Mouse (Mus musculus): Measurements from ENCODE around the gene Olfr978. TPM values are rescaled to one million over a fixed set of nuclear protein-coding genes. Genes with fewer than 3 reads are reported as not detected.
"Not testable (repeated sequence)": the region's sequence is repeated elsewhere in the genome, so short reads cannot be mapped to it uniquely, and the experiment has no call there.

Olfr978 gene
- polyA plus RNA-seq (2011; ENCODE audit: insufficient read length, low read depth, missing spikeins), result not detected in 2 replicates

DNA sequence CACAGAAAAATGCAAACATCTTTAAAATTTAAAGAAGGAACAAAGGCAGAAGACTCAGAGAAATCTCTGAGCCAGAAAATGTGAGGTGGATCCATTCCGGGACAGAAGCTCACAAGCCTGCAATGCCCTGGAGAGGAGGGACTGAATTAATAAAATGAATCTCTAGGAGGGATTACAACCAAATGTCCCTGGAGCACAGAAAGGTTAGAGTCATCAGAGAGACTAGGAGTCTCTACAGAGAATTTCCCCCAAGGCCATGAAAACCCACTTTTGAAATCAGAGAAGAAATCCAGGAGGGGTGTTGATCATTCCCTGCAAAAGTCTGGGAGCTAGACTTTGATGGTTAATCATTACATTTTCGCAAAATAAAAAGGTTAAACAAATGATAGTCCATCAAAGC is at the start of gene Olfr978:
Olfr978 (plus strand) TSS at position 301 of the 400 bp plus-strand sequence.
- Histone ChIP-seq H3K27ac (ENCODE audit: insufficient read depth, low read length) (no peak within 1 kb of the TSS), H3K4me3 (ENCODE audit: insufficient read depth, low read length) (no peak within 1 kb of the TSS), H3K4me1 (ENCODE audit: control insufficient read depth, insufficient read depth, low read length) (no peaks in the 10 kb centered on the region)
- TF ChIP-seq CTCF (IDR thresholded peaks at IDR 0.05; ENCODE audit: borderline replicate concordance, insufficient read depth, low read length) (no peak), POLR2A (IDR thresholded peaks at IDR 0.05; ENCODE audit: low read depth, low read length) (no peak)

DNA sequence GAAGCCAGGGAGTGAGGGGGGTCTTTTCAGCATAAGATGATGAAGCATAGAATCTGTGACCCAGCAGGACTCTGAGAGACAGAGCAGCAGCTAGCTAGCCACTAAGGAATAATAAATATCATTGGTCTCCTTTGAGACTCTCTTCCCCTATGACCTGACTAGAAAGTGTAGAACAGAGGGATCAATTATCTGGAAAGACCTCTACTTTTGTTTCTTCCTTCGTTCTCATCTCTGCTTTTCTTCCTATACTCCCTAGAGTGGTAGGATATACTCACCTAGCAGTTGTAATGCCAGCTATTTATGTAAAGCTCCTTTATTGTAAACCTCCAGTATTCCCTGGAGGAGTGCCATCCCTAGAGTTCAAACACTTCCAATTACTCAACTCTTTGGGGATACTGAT is 40.0 kb upstream of the Olfr978 start, which contains the start of gene Olfr975:
Olfr975 (minus strand) TSS at position 101 of the 400 bp plus-strand sequence.
- no peaks in the 10 kb centered on the region for H3K4me1 ChIP-seq (ENCODE audit: control insufficient read depth, insufficient read depth, low read length)
- H3K4me3 ChIP-seq (ENCODE audit: insufficient read depth, low read length), result no peak within 1 kb of the TSS
- TF ChIP-seq CTCF (IDR thresholded peaks at IDR 0.05; ENCODE audit: borderline replicate concordance, insufficient read depth, low read length) (no peak), POLR2A (IDR thresholded peaks at IDR 0.05; ENCODE audit: low read depth, low read length) (no peak)
- no peak within 1 kb of the TSS for H3K27ac ChIP-seq (ENCODE audit: insufficient read depth, low read length)

DNA sequence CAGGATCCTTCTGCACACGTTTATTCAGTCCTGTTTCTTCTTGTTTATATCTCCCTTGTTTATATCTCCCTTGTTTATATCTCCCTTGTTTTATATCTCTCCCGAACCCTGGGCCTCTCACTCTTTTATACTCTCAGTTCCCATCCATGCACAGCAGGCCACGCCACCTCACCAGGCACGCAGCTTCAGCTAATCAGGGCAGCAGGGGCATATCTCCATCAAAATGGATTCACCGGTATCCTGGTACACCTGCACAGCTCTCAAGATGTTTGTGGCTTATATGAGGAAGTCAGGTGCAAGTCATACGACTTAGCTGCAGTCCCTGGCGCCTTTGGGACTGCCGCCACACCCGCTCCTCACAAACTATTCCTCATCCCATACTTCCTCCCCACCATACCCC is 30.9 kb upstream of the Olfr978 start, which contains the start of gene Olfr976:
Olfr976 (minus strand) TSS at position 101 of the 400 bp plus-strand sequence.
- not testable (repeated sequence) for H3K27ac ChIP-seq (ENCODE audit: insufficient read depth, low read length); H3K4me1 ChIP-seq (ENCODE audit: control insufficient read depth, insufficient read depth, low read length); H3K4me3 ChIP-seq (ENCODE audit: insufficient read depth, low read length)

DNA sequence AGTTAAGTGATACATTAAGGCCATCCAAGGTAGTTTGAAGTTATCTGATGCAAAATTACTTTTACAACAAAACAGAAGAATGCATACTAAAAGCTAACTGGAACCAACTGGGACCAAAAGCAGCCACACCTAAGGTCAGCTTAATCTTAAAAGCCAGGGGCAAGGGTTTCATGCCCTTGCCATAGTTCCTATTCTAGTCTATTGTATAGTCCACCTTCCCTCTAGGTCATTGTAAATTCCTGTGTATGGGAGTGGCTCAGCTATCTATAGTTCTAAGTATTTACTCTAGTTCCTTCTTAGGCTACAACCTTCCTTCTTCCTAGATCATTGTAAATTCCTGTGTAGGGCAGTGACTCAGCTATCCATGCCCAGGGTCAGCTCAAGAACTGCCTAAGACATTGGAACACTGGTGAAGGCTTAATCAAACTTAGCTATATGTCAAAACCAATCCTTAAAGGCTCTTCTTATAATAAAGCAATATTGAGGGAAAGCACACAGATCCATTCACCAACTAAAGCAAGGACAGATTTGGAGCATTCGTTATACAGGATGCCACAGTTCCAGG is 15.2 kb upstream of the Olfr978 start:
- not testable (repeated sequence) for H3K4me1 ChIP-seq (ENCODE audit: control insufficient read depth, insufficient read depth, low read length); H3K27ac ChIP-seq (ENCODE audit: insufficient read depth, low read length); H3K4me3 ChIP-seq (ENCODE audit: insufficient read depth, low read length)

DNA sequence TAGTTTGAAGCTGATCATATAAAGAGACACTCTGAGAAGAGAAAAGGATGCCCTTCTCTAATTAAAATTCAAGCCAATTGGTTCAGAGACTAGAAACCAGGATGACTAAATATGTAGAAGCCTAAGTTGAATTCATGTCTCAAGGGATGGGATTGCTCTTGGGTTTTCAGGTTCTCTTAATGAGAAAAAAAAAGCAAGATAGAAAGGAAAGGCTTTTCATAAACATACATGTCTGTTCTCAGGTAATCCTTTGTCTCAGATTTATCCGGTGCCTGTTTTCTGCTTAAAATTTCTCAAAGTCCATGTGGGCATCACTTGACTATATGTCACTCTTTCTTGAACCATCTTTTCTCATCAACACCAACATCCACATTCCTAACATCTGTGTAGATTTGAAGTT is 11.5 kb downstream of the Olfr978 start, which contains the start of gene Olfr979:
Olfr979 (minus strand) TSS at position 101 of the 400 bp plus-strand sequence.
- Histone ChIP-seq H3K27ac (ENCODE audit: insufficient read depth, low read length) (no peak within 1 kb of the TSS), H3K4me3 (ENCODE audit: insufficient read depth, low read length) (no peak within 1 kb of the TSS), H3K4me1 (ENCODE audit: control insufficient read depth, insufficient read depth, low read length) (no peaks in the 10 kb centered on the region)
- TF ChIP-seq POLR2A (IDR thresholded peaks at IDR 0.05; ENCODE audit: low read depth, low read length) (no peak), CTCF (IDR thresholded peaks at IDR 0.05; ENCODE audit: borderline replicate concordance, insufficient read depth, low read length) (no peak)

DNA sequence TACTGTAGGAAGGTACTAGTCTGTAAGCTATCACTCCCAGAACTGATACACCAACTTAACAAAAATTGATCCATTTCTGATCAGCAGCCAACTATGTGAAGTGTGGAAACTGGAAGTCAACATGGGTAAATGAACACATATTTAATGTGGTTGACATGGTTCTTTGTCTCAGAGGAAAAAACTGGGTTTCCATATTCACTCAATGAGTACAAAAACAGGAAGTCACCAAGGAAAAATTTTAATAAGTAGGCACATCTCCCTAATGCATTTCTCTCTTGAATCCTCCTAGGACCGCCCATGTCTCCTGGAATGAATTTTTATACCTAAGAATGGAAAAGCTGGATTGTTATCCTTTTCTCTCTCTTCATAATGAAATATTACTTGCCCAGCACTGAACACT is 17.6 kb downstream of the Olfr978 start, which contains the start of gene Olfr980:
Olfr980 (minus strand) TSS at position 101 of the 400 bp plus-strand sequence.
- no peak within 1 kb of the TSS for H3K27ac ChIP-seq (ENCODE audit: insufficient read depth, low read length)
- TF ChIP-seq POLR2A (IDR thresholded peaks at IDR 0.05; ENCODE audit: low read depth, low read length) (no peak), CTCF (IDR thresholded peaks at IDR 0.05; ENCODE audit: borderline replicate concordance, insufficient read depth, low read length) (no peak)
- H3K4me3 ChIP-seq (ENCODE audit: insufficient read depth, low read length), result no peak within 1 kb of the TSS
- H3K4me1 ChIP-seq (ENCODE audit: control insufficient read depth, insufficient read depth, low read length), result no peaks in the 10 kb centered on the region

DNA sequence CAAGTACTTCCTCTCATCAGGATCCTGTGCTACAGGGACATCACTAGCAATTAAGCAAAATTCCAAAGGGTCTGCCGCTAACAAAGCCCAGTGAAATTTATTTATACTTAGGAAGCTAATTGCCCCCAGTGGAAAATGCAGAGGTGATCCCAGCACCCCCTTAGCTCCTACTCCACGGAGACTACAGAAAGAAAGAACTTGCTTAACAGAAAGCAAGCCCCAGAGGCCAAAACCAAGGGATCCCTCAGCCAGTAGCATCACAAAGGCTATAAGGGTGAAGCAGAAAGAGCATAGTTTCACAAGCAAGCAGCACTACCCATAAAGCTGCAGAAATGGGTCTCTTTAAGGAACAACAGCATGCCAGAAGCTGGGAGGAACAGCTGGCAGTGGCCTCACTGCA is 29.3 kb downstream of the Olfr978 start, which contains the start of gene Olfr981:
Olfr981 (plus strand) TSS at position 301 of the 400 bp plus-strand sequence.
- TF ChIP-seq CTCF (IDR thresholded peaks at IDR 0.05; ENCODE audit: borderline replicate concordance, insufficient read depth, low read length), result no peak
- no peak for TF ChIP-seq POLR2A (IDR thresholded peaks at IDR 0.05; ENCODE audit: low read depth, low read length)
- Histone ChIP-seq H3K4me3 (ENCODE audit: insufficient read depth, low read length) (no peak within 1 kb of the TSS), H3K27ac (ENCODE audit: insufficient read depth, low read length) (no peak within 1 kb of the TSS), H3K4me1 (ENCODE audit: control insufficient read depth, insufficient read depth, low read length) (no peaks in the 10 kb centered on the region)

Other genes with a start within 250 kb of the Olfr978 start
- gene Olfr967, start 245.9 kb upstream of the Olfr978 start, polyA plus RNA-seq (2011; ENCODE audit: insufficient read length, low read depth, missing spikeins), result not detected in 2 replicates
- gene Olfr968, start 208.9 kb upstream of the Olfr978 start, polyA plus RNA-seq (2011; ENCODE audit: insufficient read length, low read depth, missing spikeins), result not detected in 2 replicates
- not detected in 2 replicates for gene Olfr969, start 201.2 kb upstream of the Olfr978 start, polyA plus RNA-seq (2011; ENCODE audit: insufficient read length, low read depth, missing spikeins)
- gene Olfr970, start 183.3 kb upstream of the Olfr978 start, polyA plus RNA-seq (2011; ENCODE audit: insufficient read length, low read depth, missing spikeins), result not detected in 2 replicates
- gene Olfr971, start 155.2 kb upstream of the Olfr978 start, polyA plus RNA-seq (2011; ENCODE audit: insufficient read length, low read depth, missing spikeins), result not detected in 2 replicates
- gene Olfr972, start 125.7 kb upstream of the Olfr978 start, polyA plus RNA-seq (2011; ENCODE audit: insufficient read length, low read depth, missing spikeins), result not detected in 2 replicates
- gene Olfr229, start 84.8 kb upstream of the Olfr978 start, polyA plus RNA-seq (2011; ENCODE audit: insufficient read length, low read depth, missing spikeins), result not detected in 2 replicates
- gene Olfr974, start 54.6 kb upstream of the Olfr978 start, polyA plus RNA-seq (2011; ENCODE audit: insufficient read length, low read depth, missing spikeins), result not detected in 2 replicates
- gene Olfr975, start 40.1 kb upstream of the Olfr978 start, polyA plus RNA-seq (2011; ENCODE audit: insufficient read length, low read depth, missing spikeins), result not detected in 2 replicates
- gene Olfr976, start 31.0 kb upstream of the Olfr978 start, polyA plus RNA-seq (2011; ENCODE audit: insufficient read length, low read depth, missing spikeins), result not detected in 2 replicates
- gene Olfr979, start 11.4 kb downstream of the Olfr978 start, polyA plus RNA-seq (2011; ENCODE audit: insufficient read length, low read depth, missing spikeins), result not detected in 2 replicates
- gene Olfr980, start 17.5 kb downstream of the Olfr978 start, polyA plus RNA-seq (2011; ENCODE audit: insufficient read length, low read depth, missing spikeins), result not detected in 2 replicates
- not detected in 2 replicates for gene Olfr981, start 29.4 kb downstream of the Olfr978 start, polyA plus RNA-seq (2011; ENCODE audit: insufficient read length, low read depth, missing spikeins)
- gene Olfr982, start 81.7 kb downstream of the Olfr978 start, polyA plus RNA-seq (2011; ENCODE audit: insufficient read length, low read depth, missing spikeins), result not detected in 2 replicates
- gene Olfr983, start 101.5 kb downstream of the Olfr978 start, polyA plus RNA-seq (2011; ENCODE audit: insufficient read length, low read depth, missing spikeins), result not detected in 2 replicates
- not detected in 2 replicates for gene Olfr984, start 122.1 kb downstream of the Olfr978 start, polyA plus RNA-seq (2011; ENCODE audit: insufficient read length, low read depth, missing spikeins)
- gene Olfr985, start 138.1 kb downstream of the Olfr978 start, polyA plus RNA-seq (2011; ENCODE audit: insufficient read length, low read depth, missing spikeins), result not detected in 2 replicates
- gene Tmem225, start 156.0 kb downstream of the Olfr978 start, polyA plus RNA-seq (2011; ENCODE audit: insufficient read length, low read depth, missing spikeins), result not detected in 2 replicates
- not detected in 2 replicates for gene Olfr986, start 188.8 kb downstream of the Olfr978 start, polyA plus RNA-seq (2011; ENCODE audit: insufficient read length, low read depth, missing spikeins)
- gene Zfp202, start 200.2 kb downstream of the Olfr978 start, polyA plus RNA-seq (2011; ENCODE audit: insufficient read length, low read depth, missing spikeins), result 2.6 and 3.7 TPM in 2 replicates

Measured in embryonic fibroblast, embryonic 13.5 days (primary cell).